Mouse (Mus musculus): ENCODE data around the gene Kdm8. TPM values are rescaled to one million over a fixed set of nuclear protein-coding genes. Genes with fewer than 3 reads are reported as not detected.

Gene Kdm8
- total and polyA plus RNA-seq, 3 experiments, result 11.6 to 14.7 TPM; not detected in 1

DNA sequence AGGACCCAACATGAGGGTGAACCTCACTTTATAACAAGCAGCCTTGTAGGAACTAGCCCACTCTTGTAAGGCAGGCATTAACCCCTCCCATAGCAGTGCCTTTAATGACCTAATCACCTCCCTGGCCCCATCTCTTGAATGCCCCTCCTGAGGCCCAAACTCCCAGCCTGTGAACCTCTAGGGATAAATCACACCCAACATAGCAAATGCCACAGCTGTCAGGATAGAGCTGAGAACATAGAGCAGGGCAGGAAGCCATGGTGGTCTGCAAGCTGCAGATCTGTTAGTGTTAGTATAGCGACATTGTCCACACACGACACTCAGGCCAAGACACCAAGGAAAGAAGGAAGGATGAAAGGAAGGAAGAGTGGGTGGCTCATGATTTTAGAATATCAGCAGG lies 6.6 kb downstream of the Kdm8 start:
- H3K27me3 ChIP-seq (ENCODE audit: control insufficient read depth in 1 of 2, insufficient read depth in 2 of 2, low read length in 2 of 2), result no peaks in the 10 kb centered on the region

DNA sequence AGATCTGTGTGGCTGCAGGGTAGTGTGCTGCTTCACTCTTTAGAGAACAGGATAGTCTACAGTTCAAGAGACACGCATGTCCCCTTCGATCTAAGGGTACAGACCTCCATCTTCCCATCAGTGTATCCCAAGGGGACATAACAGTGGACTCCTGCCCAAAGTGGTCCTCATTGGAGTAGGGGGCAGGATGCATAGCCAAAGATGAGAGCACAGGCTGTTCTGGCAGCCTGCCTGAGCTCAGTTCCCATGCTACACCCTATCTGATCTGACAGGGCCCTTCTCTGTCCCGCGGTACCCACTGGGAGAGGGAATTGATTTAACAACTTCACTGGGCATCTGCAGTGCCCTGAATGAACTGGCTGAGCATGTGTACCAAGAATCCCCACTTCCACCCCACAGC lies 9.2 kb downstream of the Kdm8 start:
- H3K4me3 ChIP-seq (ENCODE audit: control insufficient read depth in 1 of 2, insufficient read depth in 1 of 2, low read depth in 2 of 2, low read length in 2 of 2), result no peak overlapping the region
- no peaks in the 10 kb centered on the region for H3K36me3 ChIP-seq (ENCODE audit: control insufficient read depth in 1 of 2, insufficient read depth in 2 of 2, low read length in 2 of 2)
- DNase-seq (ENCODE audit: low read depth, low spot score), result no peak
- no peak overlapping the region for H3K9ac ChIP-seq (ENCODE audit: control insufficient read depth, low read depth, low read length, poor library complexity, severe bottlenecking)
- TF ChIP-seq SMC3 (IDR thresholded peaks at IDR 0.05; ENCODE audit: low read depth, low read length), result no peak
- TF ChIP-seq ETS1 (IDR thresholded peaks at IDR 0.05; ENCODE audit: low read depth, low read length), result no peak
- no peak for TF ChIP-seq GABPA (IDR thresholded peaks at IDR 0.05; ENCODE audit: low read depth, low read length)
- TF ChIP-seq NRF1 (IDR thresholded peaks at IDR 0.05; ENCODE audit: insufficient read depth, low read depth, low read length, poor library complexity, severe bottlenecking), result no peak
- H3K27me3 ChIP-seq (ENCODE audit: control insufficient read depth in 1 of 2, insufficient read depth in 2 of 2, low read length in 2 of 2), result no peaks in the 10 kb centered on the region
- H3K79me2 ChIP-seq (ENCODE audit: control insufficient read depth, insufficient read depth, low read length, poor library complexity), result no peaks in the 10 kb centered on the region
- no peaks in the 10 kb centered on the region for H3K9me3 ChIP-seq (replicated peaks; ENCODE audit: insufficient read depth, low read length)
- no peaks in the 10 kb centered on the region for H3K4me1 ChIP-seq (ENCODE audit: control insufficient read depth in 1 of 2, insufficient read depth in 2 of 2, low read length in 2 of 2)
- no peak overlapping the region for H3K27ac ChIP-seq (ENCODE audit: control insufficient read depth, low read depth, low read length)

More for the DNA sequence above, 6.6 kb downstream of the Kdm8 start:
- Histone ChIP-seq H3K36me3 (ENCODE audit: control insufficient read depth in 1 of 2, insufficient read depth in 2 of 2, low read length in 2 of 2) (no peaks in the 10 kb centered on the region; a peak in 1 of 4 replicates), H3K9me3 (replicated peaks; ENCODE audit: insufficient read depth, low read length) (no peaks in the 10 kb centered on the region), H3K79me2 (ENCODE audit: control insufficient read depth, insufficient read depth, low read length, poor library complexity) (no peaks in the 10 kb centered on the region), H3K4me3 (ENCODE audit: control insufficient read depth in 1 of 2, insufficient read depth in 1 of 2, low read depth in 2 of 2, low read length in 2 of 2) (no peak overlapping the region), H3K9ac (ENCODE audit: control insufficient read depth, low read depth, low read length, poor library complexity, severe bottlenecking) (no peak overlapping the region), H3K27ac (ENCODE audit: control insufficient read depth, low read depth, low read length) (no peak overlapping the region), H3K4me1 (ENCODE audit: control insufficient read depth in 1 of 2, insufficient read depth in 2 of 2, low read length in 2 of 2) (peaks cover 0 to under 1% of the 10 kb centered on the region in 2 experiments; a peak in 1 of 4 replicates)
- no peak for TF ChIP-seq ZC3H11A (IDR thresholded peaks at IDR 0.05; ENCODE audit: low read depth, low read length)
- no peak for TF ChIP-seq RCOR1 (IDR thresholded peaks at IDR 0.05; ENCODE audit: low read depth, low read length)
- TF ChIP-seq POLR2AphosphoS5 (IDR thresholded peaks at IDR 0.05; ENCODE audit: borderline replicate concordance, low read depth, low read length), result no peak
- no peak for TF ChIP-seq CTCF (IDR thresholded peaks at IDR 0.05 in 2 of 3, conservative IDR thresholded peaks at IDR 0.05 in 1 of 3; ENCODE audit: control insufficient read depth in 1 of 3, insufficient read depth in 1 of 3, low read depth in 2 of 3, low read length in 3 of 3, poor library complexity in 1 of 3, severe bottlenecking in 1 of 3)
- no peak for TF ChIP-seq POLR2A (IDR thresholded peaks at IDR 0.05; ENCODE audit: control insufficient read depth in 1 of 2, insufficient read depth in 1 of 2, low read depth in 1 of 2, low read length in 2 of 2, poor library complexity in 1 of 2)
- TF ChIP-seq NRF1 (IDR thresholded peaks at IDR 0.05; ENCODE audit: insufficient read depth, low read depth, low read length, poor library complexity, severe bottlenecking), result no peak
- TF ChIP-seq POLR2AphosphoS2 (IDR thresholded peaks at IDR 0.05; ENCODE audit: low read length), result no peak
- no peak for TF ChIP-seq TAL1 (IDR thresholded peaks at IDR 0.05; ENCODE audit: low read length)
- TF ChIP-seq SIN3A (IDR thresholded peaks at IDR 0.05; ENCODE audit: low read length), result no peak
- no peak for TF ChIP-seq GATA1 (IDR thresholded peaks at IDR 0.05; ENCODE audit: low read depth, low read length)
- TF ChIP-seq RAD21 (IDR thresholded peaks at IDR 0.05; ENCODE audit: low read depth, low read length), result no peak
- no peak for TF ChIP-seq ZNF384 (IDR thresholded peaks at IDR 0.05; ENCODE audit: low read depth, low read length)
- TF ChIP-seq CHD1 (IDR thresholded peaks at IDR 0.05; ENCODE audit: low read depth, low read length), result no peak
- TF ChIP-seq JUND (IDR thresholded peaks at IDR 0.05; ENCODE audit: low read depth, low read length), result no peak
- DNase-seq (ENCODE audit: low read depth, low spot score), result no peak

Data from MEL (cell line).